Mouse (Mus musculus): ENCODE results near the gene Neurl4.

Neurl4 gene

GRCm38 (mm10) chr11:69930967-69931537 lies 30.2 kb downstream of the Neurl4 start:
- no peak for DNase-seq (ENCODE audit: extremely low read depth, low read depth, low spot score)

DNA sequence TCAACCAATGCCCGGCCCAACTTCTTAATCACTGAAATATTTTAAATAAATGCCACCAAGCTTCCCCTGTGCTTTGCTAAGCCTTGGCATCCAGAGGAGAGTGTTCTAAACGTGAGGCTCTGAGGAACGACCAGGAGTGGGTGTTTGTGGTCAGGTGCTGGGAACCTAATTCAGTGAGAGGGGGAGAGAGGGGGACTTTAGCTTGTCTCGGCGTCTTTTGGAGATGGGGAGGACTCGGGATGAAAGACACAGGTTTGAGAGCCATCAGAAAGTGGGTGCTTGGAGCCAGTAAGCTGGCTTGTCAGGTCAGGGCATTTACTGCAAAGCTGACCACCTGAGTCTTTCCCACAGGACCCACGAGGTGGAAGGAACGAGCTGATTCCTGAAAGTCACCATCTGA lies 30.9 kb downstream of the Neurl4 start:
- no peak for DNase-seq (ENCODE audit: extremely low read depth, low read depth, low spot score)

DNA sequence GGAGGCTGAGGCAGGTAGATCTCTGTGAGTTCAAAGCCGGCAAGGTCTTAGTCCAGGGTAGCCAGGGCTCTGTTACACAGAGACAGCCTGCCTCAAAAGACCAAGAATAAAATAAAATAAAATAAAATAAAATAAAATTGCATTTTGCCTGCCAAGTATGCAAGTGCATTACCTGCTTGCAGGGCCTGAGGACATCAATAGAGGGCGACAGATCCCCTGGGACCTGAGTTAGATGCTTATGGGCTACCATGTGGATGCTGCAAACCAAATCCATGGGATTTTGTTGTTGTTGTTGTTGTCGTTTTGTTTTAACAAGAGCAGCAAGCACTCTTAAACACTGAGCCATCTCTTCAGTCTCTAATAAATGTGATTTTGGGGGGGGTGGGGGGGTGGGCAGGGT lies 31.4 kb downstream of the Neurl4 start:
- DNase-seq (ENCODE audit: extremely low read depth, low read depth, low spot score), result no peak

DNA sequence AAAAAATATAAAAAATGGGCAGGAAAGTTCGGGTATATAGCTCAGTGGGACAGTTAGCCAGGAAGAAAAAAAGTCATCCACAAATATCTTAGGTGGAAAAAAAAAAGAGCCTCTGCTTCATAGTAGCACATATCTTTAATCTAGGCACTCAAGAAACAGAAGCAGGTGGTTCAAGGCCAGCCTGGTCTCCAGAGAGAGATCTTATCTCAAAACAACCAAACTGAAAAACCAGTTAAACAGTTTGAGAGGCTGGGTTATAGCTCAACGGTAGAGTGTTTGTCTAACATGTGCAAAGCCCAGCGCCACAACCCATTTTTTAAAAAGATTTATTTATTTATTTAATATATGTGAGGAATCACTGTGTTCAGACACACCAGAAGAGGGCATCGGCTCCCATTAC lies 32.2 kb downstream of the Neurl4 start:
- no peak for DNase-seq (ENCODE audit: extremely low read depth, low read depth, low spot score)

GRCm38 (mm10) chr11:69934169-69934568 lies 33.3 kb downstream of the Neurl4 start:
- no peak for DNase-seq (ENCODE audit: extremely low read depth, low read depth, low spot score)

DNA sequence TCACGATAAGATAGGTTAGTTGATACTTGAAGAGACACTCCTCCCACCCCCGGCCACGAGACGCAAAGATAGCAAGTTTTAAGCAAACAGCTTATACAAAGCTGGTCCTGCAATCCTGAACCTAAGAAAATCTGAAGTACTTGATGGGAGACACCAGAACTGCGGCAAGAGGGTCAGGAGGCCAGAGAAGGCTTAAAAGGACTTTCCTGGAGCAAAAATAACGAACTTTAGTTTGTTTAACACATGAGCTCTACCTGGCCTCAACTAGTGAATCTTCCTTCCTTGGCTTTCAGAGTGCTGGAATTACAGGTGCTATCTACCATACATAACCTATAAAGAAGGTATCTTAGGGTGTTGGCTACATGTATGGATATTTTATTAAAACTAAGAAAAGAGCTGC lies 33.8 kb downstream of the Neurl4 start:
- no peak for DNase-seq (ENCODE audit: extremely low read depth, low read depth, low spot score)

- no peak for DNase-seq (ENCODE audit: extremely low read depth, low read depth, low spot score)
These were observed 34.4 kb downstream of the Neurl4 start, which contains the start of gene Ybx2 for GRCm38 (mm10) chr11:69935137-69935879. Gene Ybx2, plus strand, starts transcription at chr11:69935796.

GRCm38 (mm10) chr11:69936156-69936555 lies 35.3 kb downstream of the Neurl4 start:
- DNase-seq (ENCODE audit: extremely low read depth, low read depth, low spot score), result no peak

GRCm38 (mm10) chr11:69936714-69937347 lies 36.0 kb downstream of the Neurl4 start:
- no peak for DNase-seq (ENCODE audit: extremely low read depth, low read depth, low spot score)

GRCm38 (mm10) chr11:69937385-69937784 lies 36.5 kb downstream of the Neurl4 start:
- DNase-seq (ENCODE audit: extremely low read depth, low read depth, low spot score), result no peak

- DNase-seq (ENCODE audit: extremely low read depth, low read depth, low spot score), result no peak
These were observed 37.0 kb downstream of the Neurl4 start for GRCm38 (mm10) chr11:69937834-69938233.

GRCm38 (mm10) chr11:69938401-69938979 lies 37.6 kb downstream of the Neurl4 start:
- no peak for DNase-seq (ENCODE audit: extremely low read depth, low read depth, low spot score)

DNA sequence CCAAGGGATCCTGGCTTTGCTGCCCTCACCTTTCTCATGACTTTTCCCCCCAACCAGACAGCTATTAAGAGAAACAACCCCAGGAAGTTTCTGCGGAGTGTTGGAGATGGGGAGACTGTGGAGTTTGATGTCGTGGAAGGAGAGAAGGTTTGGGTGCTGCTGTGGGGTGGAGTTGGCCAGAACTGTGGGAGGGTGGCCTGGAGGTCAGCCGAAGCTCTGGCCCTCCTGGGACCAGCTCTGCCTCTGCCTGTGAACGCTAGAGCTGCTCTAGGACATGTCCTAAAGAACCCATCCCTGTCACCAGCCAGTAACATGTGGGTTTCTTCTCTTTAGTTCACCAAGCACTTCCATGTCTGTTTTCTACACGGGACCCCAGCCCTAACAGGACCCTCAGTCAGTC lies 38.3 kb downstream of the Neurl4 start:
- DNase-seq (ENCODE audit: extremely low read depth, low read depth, low spot score), result no peak

DNA sequence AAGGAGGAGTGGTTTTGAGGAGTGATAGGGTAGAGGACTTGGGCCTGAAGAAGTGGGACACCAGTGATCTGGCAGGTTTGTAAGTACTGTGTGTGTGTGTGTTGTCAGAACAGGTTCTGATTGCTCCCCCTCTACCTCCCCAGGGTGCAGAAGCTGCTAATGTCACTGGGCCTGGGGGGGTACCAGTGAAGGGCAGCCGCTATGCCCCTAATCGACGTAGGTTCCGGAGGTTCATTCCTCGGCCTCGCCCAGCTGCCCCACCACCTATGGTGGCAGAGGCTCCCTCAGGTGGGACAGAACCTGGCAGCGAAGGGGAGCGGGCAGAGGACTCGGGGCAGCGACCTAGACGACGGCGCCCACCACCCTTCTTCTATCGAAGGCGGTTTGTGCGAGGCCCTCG lies 38.9 kb downstream of the Neurl4 start:
- no peak for DNase-seq (ENCODE audit: extremely low read depth, low read depth, low spot score)

DNA sequence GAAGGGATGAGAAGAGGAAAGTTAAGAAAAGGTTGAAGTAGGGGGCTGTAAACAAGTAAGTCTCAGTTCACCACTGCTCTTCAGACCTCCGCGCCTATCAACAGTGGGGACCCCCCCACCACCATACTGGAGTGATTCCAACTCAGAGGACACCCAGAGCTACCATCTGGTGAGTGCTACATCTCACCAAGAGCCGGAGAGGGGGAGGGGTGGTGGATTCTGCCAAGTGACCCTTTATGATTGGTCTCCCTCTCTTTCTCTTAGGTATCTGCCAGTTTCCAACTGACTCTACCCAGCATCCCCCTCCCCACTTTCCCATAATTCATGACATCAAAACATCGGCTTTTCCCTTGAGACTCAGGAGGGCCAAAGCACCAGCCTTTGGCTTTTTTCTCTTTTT lies 40.1 kb downstream of the Neurl4 start:
- DNase-seq (ENCODE audit: extremely low read depth, low read depth, low spot score), result no peak

DNA sequence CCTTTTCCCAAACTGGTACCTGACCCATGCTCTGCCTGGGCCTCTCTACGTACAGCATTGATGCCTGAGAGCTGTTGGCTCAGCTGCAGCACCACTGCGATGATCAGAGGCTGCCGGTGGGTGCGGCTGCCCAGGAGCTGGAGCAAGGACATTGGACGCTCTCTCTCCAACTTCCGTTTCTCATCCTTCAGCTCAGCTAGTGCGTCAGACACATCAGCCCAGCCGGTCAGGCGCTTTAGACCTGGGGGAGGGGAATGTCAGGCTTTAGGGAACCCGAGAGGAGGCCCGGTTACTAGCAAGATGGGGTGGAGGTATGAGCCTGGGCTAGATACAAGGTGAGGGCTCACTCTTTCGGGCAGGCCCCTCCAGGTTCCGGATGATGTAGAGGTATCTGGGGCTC lies 44.3 kb downstream of the Neurl4 start:
- no peak for DNase-seq (ENCODE audit: extremely low read depth, low read depth, low spot score)

DNA sequence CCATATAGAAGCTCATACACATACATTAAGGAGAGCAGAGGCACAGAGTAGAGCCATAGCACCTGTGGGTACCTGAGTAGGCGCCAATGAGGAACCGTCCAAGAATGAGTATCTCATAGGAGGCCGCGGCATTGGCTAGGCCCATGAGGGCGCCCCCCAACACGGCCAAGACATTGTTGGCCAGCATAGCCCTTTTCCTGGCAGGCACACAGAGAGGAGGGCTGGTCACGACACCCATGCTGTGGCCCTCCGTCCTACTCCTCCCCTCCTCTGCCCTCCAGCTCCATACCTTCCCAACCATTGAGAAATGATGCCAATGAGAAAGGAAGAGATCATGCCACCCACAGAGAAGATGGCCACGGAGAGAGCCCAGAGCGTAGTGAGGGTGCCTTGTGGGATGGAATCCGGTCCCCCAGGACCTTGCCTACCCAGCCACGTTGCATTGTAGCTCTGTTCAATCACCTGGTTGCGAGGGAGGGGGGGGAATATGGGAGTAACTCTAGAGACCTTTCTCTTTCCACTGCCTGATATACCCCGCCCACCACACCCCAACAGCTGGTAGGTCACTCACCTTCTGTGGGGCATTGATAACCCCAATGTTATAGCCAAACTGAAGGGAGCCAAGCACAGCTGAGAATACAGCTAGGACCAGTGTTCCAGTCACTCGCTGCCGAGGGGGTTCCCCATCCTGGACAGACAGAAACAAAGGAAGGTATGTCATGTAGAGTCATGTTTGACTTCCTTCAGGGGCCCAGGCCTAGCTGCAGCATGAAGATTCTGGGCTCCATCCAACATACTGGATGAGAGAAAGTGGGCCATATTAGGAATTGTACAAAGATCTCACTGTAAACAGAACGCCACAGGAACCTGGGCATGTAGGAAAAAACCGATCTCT lies 45.4 kb downstream of the Neurl4 start:
- no peak for DNase-seq (ENCODE audit: extremely low read depth, low read depth, low spot score)

DNA sequence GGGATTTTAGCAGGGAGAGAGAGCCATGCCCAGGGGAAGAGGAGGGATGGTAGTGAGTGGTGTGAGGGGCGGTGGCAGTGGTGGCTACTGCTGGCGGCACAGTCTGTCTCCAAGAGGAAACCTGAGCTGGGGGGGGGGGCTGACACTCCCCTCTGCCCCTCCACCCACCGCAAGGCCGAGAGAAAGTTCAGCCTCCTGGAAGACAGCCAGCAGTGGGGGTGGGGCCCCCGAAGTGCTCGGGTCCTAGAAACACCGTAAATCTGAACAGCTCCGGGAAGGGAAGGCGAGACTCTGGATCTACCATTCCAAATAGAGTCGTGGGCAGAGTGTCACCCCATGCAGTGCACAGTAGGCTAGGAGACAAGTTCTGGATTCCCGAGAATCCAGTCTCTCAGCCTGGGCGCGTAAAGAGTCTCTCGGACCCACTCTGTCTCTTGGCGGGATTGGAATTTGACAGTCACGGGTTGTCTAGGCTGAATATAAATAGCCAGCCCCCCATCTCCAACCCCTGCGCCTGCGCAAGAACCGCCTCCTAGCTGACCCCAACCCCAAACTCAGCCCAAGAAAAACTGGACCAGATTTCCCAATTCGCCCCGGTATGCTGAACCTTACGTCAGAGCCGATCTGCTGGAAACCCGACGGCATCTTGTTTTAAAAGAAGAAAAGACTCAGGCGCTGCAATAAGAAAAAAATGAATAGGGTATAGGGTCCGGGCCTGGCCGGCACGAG lies 46.6 kb downstream of the Neurl4 start:
- DNase-seq (ENCODE audit: extremely low read depth, low read depth, low spot score), result no peak

- no peak for DNase-seq (ENCODE audit: extremely low read depth, low read depth, low spot score)
These were observed 47.3 kb downstream of the Neurl4 start, which contains the start of gene Slc2a4 for GRCm38 (mm10) chr11:69948066-69948762. Gene Slc2a4, minus strand, starts transcription at chr11:69948188.

DNA sequence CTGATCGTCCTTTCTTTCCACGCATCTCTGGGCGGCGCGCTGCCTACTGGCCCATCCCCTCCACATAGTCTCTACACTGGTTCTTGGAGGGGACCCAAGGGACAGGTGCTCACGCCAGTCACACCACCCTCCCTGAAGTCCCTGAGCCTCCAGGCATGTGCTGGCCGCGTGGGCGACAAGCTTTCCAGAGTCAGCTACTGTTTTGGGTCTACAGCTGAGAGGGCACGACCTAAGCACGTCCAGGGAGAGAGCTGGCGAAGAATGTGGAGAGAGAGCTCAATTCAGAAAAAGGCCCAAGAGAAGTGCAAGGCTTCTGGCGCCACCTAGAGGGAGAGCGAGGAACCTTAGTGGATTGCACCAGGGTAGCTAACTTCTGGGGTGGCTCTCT lies 47.9 kb downstream of the Neurl4 start:
- no peak for DNase-seq (ENCODE audit: extremely low read depth, low read depth, low spot score)

Data from fat pad, adult 2 months (tissue).